Mouse (Mus musculus): ENCODE measurements around the gene Cdc14b.

The Cdc14b gene

GRCm38 (mm10) chr13:64248161-64248774 lies 26.8 kb downstream of the Cdc14b start:
- in situ Hi-C loops (cut with MboI; ENCODE audit: low pct_unique_long_range_greater_than_20kb in 1 of 2, low sequenced_read_pairs in 2 of 2, unreplicated experiment in 1 of 2): no loop called here

- in situ Hi-C loops (cut with MboI; ENCODE audit: low pct_unique_long_range_greater_than_20kb in 1 of 2, low sequenced_read_pairs in 2 of 2, unreplicated experiment in 1 of 2): no loop called here
Observed at GRCm38 (mm10) chr13:64246106-64246505, 29.0 kb downstream of the Cdc14b start.

GRCm38 (mm10) chr13:64244685-64245261 lies 30.3 kb downstream of the Cdc14b start:
- in situ Hi-C loops (cut with MboI; ENCODE audit: low pct_unique_long_range_greater_than_20kb in 1 of 2, low sequenced_read_pairs in 2 of 2, unreplicated experiment in 1 of 2): no loop called here

GRCm38 (mm10) chr13:64242721-64243120 lies 32.4 kb downstream of the Cdc14b start:
- in situ Hi-C loops (cut with MboI; ENCODE audit: low pct_unique_long_range_greater_than_20kb in 1 of 2, low sequenced_read_pairs in 2 of 2, unreplicated experiment in 1 of 2): no loop called here

GRCm38 (mm10) chr13:64240626-64241025 lies 34.5 kb downstream of the Cdc14b start:
- in situ Hi-C loops (cut with MboI; ENCODE audit: low pct_unique_long_range_greater_than_20kb in 1 of 2, low sequenced_read_pairs in 2 of 2, unreplicated experiment in 1 of 2): no loop called here

- in situ Hi-C loops (cut with MboI; ENCODE audit: low pct_unique_long_range_greater_than_20kb in 1 of 2, low sequenced_read_pairs in 2 of 2, unreplicated experiment in 1 of 2): no loop called here
Observed at GRCm38 (mm10) chr13:64237681-64238157, 37.4 kb downstream of the Cdc14b start.

GRCm38 (mm10) chr13:64237000-64237680 lies 38.0 kb downstream of the Cdc14b start:
- in situ Hi-C loops (cut with MboI; ENCODE audit: low pct_unique_long_range_greater_than_20kb in 1 of 2, low sequenced_read_pairs in 2 of 2, unreplicated experiment in 1 of 2): no loop called here

- in situ Hi-C loops (cut with MboI; ENCODE audit: low pct_unique_long_range_greater_than_20kb in 1 of 2, low sequenced_read_pairs in 2 of 2, unreplicated experiment in 1 of 2): no loop called here
Observed at GRCm38 (mm10) chr13:64235777-64236176, 39.3 kb downstream of the Cdc14b start.

- in situ Hi-C loops (cut with MboI; ENCODE audit: low pct_unique_long_range_greater_than_20kb in 1 of 2, low sequenced_read_pairs in 2 of 2, unreplicated experiment in 1 of 2): no loop called here
Observed at GRCm38 (mm10) chr13:64235062-64235715, 39.9 kb downstream of the Cdc14b start.

- in situ Hi-C loops (cut with MboI; ENCODE audit: low pct_unique_long_range_greater_than_20kb in 1 of 2, low sequenced_read_pairs in 2 of 2, unreplicated experiment in 1 of 2): no loop called here
Observed at GRCm38 (mm10) chr13:64233139-64233538, 42.0 kb downstream of the Cdc14b start.

GRCm38 (mm10) chr13:64226725-64227124 lies 48.4 kb downstream of the Cdc14b start:
- in situ Hi-C loops (cut with MboI; ENCODE audit: low pct_unique_long_range_greater_than_20kb in 1 of 2, low sequenced_read_pairs in 2 of 2, unreplicated experiment in 1 of 2): no loop called here

- in situ Hi-C loops (cut with MboI; ENCODE audit: low pct_unique_long_range_greater_than_20kb in 1 of 2, low sequenced_read_pairs in 2 of 2, unreplicated experiment in 1 of 2): no loop called here
Observed at GRCm38 (mm10) chr13:64225738-64226137, 49.4 kb downstream of the Cdc14b start.

- in situ Hi-C loops (cut with MboI; ENCODE audit: low pct_unique_long_range_greater_than_20kb in 1 of 2, low sequenced_read_pairs in 2 of 2, unreplicated experiment in 1 of 2): no loop called here
Observed at GRCm38 (mm10) chr13:64214891-64215290, 60.2 kb downstream of the Cdc14b start.

- in situ Hi-C loops (cut with MboI; ENCODE audit: low pct_unique_long_range_greater_than_20kb in 1 of 2, low sequenced_read_pairs in 2 of 2, unreplicated experiment in 1 of 2): no loop called here
Observed at GRCm38 (mm10) chr13:64211995-64212603, 63.0 kb downstream of the Cdc14b start.

- in situ Hi-C loops (cut with MboI; ENCODE audit: low pct_unique_long_range_greater_than_20kb in 1 of 2, low sequenced_read_pairs in 2 of 2, unreplicated experiment in 1 of 2): no loop called here
Observed at GRCm38 (mm10) chr13:64208146-64208545, 66.9 kb downstream of the Cdc14b start.

- in situ Hi-C loops (cut with MboI; ENCODE audit: low pct_unique_long_range_greater_than_20kb in 1 of 2, low sequenced_read_pairs in 2 of 2, unreplicated experiment in 1 of 2): no loop called here
Observed at GRCm38 (mm10) chr13:64205186-64205585, 69.9 kb downstream of the Cdc14b start.

GRCm38 (mm10) chr13:64204726-64205125 lies 70.4 kb downstream of the Cdc14b start:
- in situ Hi-C loops (cut with MboI; ENCODE audit: low pct_unique_long_range_greater_than_20kb in 1 of 2, low sequenced_read_pairs in 2 of 2, unreplicated experiment in 1 of 2): no loop called here

GRCm38 (mm10) chr13:64200911-64201310 lies 74.2 kb downstream of the Cdc14b start:
- in situ Hi-C loops (cut with MboI; ENCODE audit: low pct_unique_long_range_greater_than_20kb in 1 of 2, low sequenced_read_pairs in 2 of 2, unreplicated experiment in 1 of 2): no loop called here

GRCm38 (mm10) chr13:64198310-64198709 lies 76.8 kb downstream of the Cdc14b start:
- in situ Hi-C loops (cut with MboI; ENCODE audit: low pct_unique_long_range_greater_than_20kb in 1 of 2, low sequenced_read_pairs in 2 of 2, unreplicated experiment in 1 of 2): loop anchor here in 1 of 2 experiments (25.0 kb wide), 1 partner anchor 239 kb away; the partner anchor contains the start of gene Cdk20
